Mouse (Mus musculus) heart, embryonic 14.5 days (tissue): ENCODE data around the gene Tspan12. TPM values are rescaled to one million over a fixed set of nuclear protein-coding genes. Genes with fewer than 3 reads are reported as not detected.

Experiments
- ATAC-seq: fragments of 200-750 bp; cut with Nextera tagmentation; 2 replicates; pipeline ENCODE4 v1.8.0; 2017; ENCODE audit warnings: low read depth, moderate TSS enrichment; ENCODE audit not compliant: insufficient number of reproducible peaks, insufficient read depth, low FRiP score
- H3K27ac ChIP-seq, 2 experiments: fragments of 200-500 bp in 1 of 2; fragments of 300-500 bp in 1 of 2; sonication (generic) in 1 of 2; replicated peaks in 1 of 2; 2 replicates each; pipeline ENCODE4 v1.5.1; 2012 to 2014; ENCODE audit warnings: low read depth in 2 of 2, low read length in 2 of 2, control low read depth in 1 of 2, mild to moderate bottlenecking in 1 of 2, mixed read lengths in 1 of 2; ENCODE audit not compliant: control insufficient read depth in 1 of 2, insufficient read depth in 1 of 2
- H3K27me3 ChIP-seq: fragments of 300-500 bp; sonication (generic); 2 replicates; pipeline ENCODE4 v1.6.1; 2014; ENCODE audit warnings: mild to moderate bottlenecking, low read length, control low read depth; ENCODE audit not compliant: control insufficient read depth, insufficient read depth
- H3K36me3 ChIP-seq: fragments of 300-500 bp; sonication (generic); 2 replicates; pipeline ENCODE4 v1.6.1; 2014; ENCODE audit warnings: mild to moderate bottlenecking, control low read depth, low read length, mixed read lengths; ENCODE audit not compliant: control insufficient read depth, insufficient read depth
- H3K4me1 ChIP-seq, 2 experiments: fragments of 200-500 bp in 1 of 2; fragments of 300-500 bp in 1 of 2; sonication (generic) in 1 of 2; 2 replicates each; pipeline ENCODE4 v1.6.1; 2012 to 2014; ENCODE audit warnings: low read length in 2 of 2, control low read depth in 1 of 2, mixed read lengths in 1 of 2; ENCODE audit not compliant: control insufficient read depth in 2 of 2, insufficient read depth in 2 of 2
- H3K4me2 ChIP-seq: fragments of 300-500 bp; sonication (generic); 2 replicates; pipeline ENCODE4 v1.6.1; 2014; ENCODE audit warnings: mild to moderate bottlenecking, low read length
- H3K4me3 ChIP-seq, 2 experiments: fragments of 200-500 bp in 1 of 2; fragments of 300-500 bp in 1 of 2; sonication (generic) in 1 of 2; 2 replicates each; pipeline ENCODE4 v1.5.1; 2012 to 2014; ENCODE audit warnings: low read length in 2 of 2, mild to moderate bottlenecking in 2 of 2, control low read depth in 1 of 2, low read depth in 1 of 2, moderate library complexity in 1 of 2; ENCODE audit not compliant: control insufficient read depth in 1 of 2, insufficient read depth in 1 of 2
- H3K9ac ChIP-seq: fragments of 300-500 bp; sonication (generic); 2 replicates; pipeline ENCODE4 v1.6.1; 2014; ENCODE audit warnings: mild to moderate bottlenecking, low read length
- H3K9me3 ChIP-seq: fragments of 300-500 bp; sonication (generic); 2 replicates; pipeline ENCODE4 v1.6.1; 2016; ENCODE audit warnings: low read length, control low read depth; ENCODE audit not compliant: control insufficient read depth
- WGBS: fragments of 180-500 bp; shearing (Covaris S2); extraction: QIAGEN DNeasy Blood & Tissue Kit; methylation state at CpG from one replicate; pipeline ENCODE4 v1.1.7; 2014; 5-methylcytosine and 5-hydroxymethylcytosine counted together
- polyA plus RNA-seq: library from polyadenylated mRNA; unstranded; fragments of >200 nt; fragmentation: Nextera tagmentation; extraction: Ambion mirVana; gene quantifications from 2 replicates; pipeline ENCODE4 v1.2.1, GENCODE M21; 2014

Tspan12 gene
- polyA plus RNA-seq, 1 experiment from 2014 or later: 84.0 TPM

DNA sequence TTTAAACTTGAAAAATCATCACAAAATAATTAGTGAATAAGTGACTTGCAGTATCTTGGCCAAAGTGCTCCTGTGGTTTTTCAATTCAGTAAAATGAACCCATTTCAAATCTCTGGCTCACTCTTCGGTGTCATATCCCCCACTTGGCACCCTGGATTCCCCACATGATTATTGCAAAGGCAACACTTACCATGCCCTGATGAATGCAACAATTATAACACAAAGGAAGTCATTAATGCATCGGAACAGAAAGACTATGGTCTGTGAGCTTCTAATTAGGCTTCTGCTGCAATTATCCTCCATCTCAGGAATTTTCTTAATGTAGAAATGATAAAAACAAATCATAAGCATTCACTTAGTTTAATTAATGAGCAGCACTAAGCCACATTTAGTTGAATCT, 9.0 kb upstream of the Tspan12 start:
- Histone ChIP-seq H3K27me3 (no peaks in the 10 kb centered on the region), H3K36me3 (no peaks in the 10 kb centered on the region), H3K27ac (no peak overlapping the region), H3K4me3 (no peak overlapping the region), H3K4me1 (no peaks in the 10 kb centered on the region; a peak in 1 of 4 replicates), H3K9me3 (no peaks in the 10 kb centered on the region), H3K4me2 (no peak overlapping the region), H3K9ac (no peak overlapping the region)
- ATAC-seq: no peak
- 80% methylated on average over 2 of the region's 2 CpGs for WGBS

DNA sequence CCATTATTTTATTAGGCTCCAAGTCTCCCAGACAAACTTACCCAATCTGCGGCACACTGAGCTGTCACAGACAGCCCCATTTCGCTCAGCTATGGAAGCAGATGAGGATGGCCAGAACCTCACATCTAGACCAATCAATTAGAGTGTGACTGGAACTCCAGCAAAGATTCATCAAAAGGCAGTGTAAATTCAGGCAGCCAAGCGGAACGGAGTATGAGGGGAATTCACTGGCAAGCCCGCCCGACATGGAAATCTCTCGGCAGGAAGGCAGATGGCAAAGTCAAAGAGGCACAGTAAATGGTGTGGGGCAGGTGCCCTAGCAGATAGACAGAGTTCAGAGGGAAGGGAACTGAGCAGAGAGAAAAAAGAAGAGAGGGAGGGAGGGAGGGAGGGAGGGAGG, 5.5 kb upstream of the Tspan12 start:
- Histone ChIP-seq H3K27ac (no peak overlapping the region), H3K4me1 (peaks cover 5 to 6% of the 10 kb centered on the region in 2 experiments; a peak in 3 of 4 replicates), H3K9ac (no peak overlapping the region), H3K4me3 (no peak overlapping the region), H3K9me3 (no peaks in the 10 kb centered on the region), H3K27me3 (no peaks in the 10 kb centered on the region), H3K36me3 (no peaks in the 10 kb centered on the region), H3K4me2 (no peak overlapping the region)
- ATAC-seq: no peak
- 49% methylated on average over 7 of the region's 7 CpGs for WGBS

DNA sequence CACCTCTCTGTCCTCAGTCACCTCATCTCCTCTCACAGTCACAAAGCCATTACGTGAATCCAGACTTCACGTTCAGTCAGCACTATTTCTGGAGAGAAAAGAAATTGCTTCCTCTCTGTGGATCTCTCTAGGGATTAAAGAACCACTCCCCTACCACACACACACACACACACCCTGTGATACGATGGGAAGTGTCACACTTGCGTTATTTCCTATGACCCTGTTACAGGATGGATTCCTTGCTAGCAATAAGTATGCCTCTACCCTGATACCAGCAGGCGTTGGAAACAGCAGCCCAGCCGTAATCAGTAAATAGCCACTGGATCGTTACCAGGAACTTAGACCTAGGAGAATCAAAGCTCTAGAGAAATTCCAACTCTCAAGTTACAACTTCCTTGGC, 3.6 kb upstream of the Tspan12 start:
- H3K27ac ChIP-seq: no peak overlapping the region
- no peak overlapping the region for H3K9ac ChIP-seq
- no peak for ATAC-seq
- no peaks in the 10 kb centered on the region for H3K36me3 ChIP-seq
- H3K4me2 ChIP-seq: peak overlapping the region; percentile 18; the same call in 1 of the 2 replicates
- H3K9me3 ChIP-seq: no peaks in the 10 kb centered on the region
- WGBS: 16% methylated on average over 7 of the region's 7 CpGs
- H3K27me3 ChIP-seq: no peaks in the 10 kb centered on the region
- H3K4me1 ChIP-seq: peaks cover 5 to 6% of the 10 kb centered on the region in 2 experiments; a peak in 3 of 4 replicates
- no peak overlapping the region for H3K4me3 ChIP-seq

DNA sequence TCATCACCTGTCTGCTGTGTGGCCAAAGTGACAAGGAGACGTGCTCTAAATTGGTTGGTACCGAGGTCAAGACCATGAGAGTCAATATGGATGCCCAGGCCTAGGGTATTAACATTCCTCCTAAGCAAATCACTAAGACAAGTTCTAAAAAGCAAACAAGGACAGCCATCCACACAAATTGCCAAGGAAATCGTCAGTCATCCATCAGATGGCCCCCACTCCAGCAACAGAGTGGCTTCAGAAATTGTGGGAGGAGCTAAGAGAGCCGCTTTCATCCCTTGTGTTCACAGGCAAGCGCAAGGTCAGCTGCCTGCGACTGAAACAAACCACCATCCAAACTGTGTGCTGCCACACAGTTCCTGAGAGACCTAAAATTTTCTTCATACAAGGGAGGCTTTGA, 1.0 kb upstream of the Tspan12 start:
- H3K36me3 ChIP-seq: peaks cover 9% of the 10 kb centered on the region
- peaks cover 8% of the 10 kb centered on the region in 2 experiments; a peak in 3 of 4 replicates for H3K4me1 ChIP-seq
- no peaks in the 10 kb centered on the region for H3K9me3 ChIP-seq
- WGBS: 31% methylated on average over 6 of the region's 6 CpGs
- no peak overlapping the region for H3K4me3 ChIP-seq
- ATAC-seq: no peak
- H3K4me2 ChIP-seq: peak overlapping the region; percentile 84
- H3K27ac ChIP-seq: no peak overlapping the region
- no peaks in the 10 kb centered on the region for H3K27me3 ChIP-seq
- H3K9ac ChIP-seq: no peak overlapping the region

DNA sequence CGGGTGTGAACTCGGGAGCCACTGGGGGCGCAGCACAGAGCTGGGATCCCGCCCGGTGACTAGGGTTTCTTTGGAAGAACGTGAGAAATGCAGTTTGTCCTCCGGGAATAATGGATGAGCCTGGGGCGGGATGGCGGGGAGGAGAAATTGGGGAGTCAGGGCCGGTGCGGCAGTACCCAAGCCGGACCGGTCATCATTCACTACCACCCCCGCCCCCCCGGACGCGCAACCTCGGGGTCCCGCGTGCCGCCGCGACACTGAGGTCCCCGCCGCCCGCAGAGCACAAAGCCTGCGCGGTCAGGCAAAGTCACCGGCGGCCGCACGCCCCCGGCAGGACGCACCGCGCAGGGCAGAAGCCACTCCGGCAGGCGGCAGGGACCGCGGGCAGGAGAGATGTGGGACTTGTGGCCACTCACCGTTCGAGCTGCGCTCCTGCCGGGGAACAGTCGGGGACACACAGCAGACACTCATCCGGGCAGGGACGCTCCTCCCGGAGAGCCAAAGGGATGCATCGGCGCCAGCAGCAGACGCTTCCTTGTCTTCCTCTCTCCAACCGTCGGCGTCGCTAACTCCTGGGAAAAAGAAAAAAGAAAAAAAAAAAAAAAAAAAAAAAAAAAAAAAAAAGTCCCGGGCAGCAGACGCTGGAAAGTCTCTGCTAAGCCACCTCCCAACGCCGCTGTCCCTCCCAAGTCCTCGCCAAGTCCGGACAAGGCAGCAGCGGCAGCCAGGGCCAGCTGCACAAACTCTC, 545 bp downstream of the Tspan12 start:
- Histone ChIP-seq H3K9ac (peak overlapping the region; percentile 91), H3K4me3 (peak overlapping the region; percentile 69 to 83), H3K27ac (peak overlapping the region; percentile 91 to 99), H3K4me2 (peak overlapping the region; percentile 84), H3K27me3 (no peaks in the 10 kb centered on the region), H3K36me3 (peaks cover 22% of the 10 kb centered on the region), H3K4me1 (peaks cover 8% of the 10 kb centered on the region in 2 experiments; a peak in 3 of 4 replicates), H3K9me3 (no peaks in the 10 kb centered on the region)
- WGBS: under 1% methylated on average over 59 of the region's 62 CpGs
- ATAC-seq: peak; percentile 83

DNA sequence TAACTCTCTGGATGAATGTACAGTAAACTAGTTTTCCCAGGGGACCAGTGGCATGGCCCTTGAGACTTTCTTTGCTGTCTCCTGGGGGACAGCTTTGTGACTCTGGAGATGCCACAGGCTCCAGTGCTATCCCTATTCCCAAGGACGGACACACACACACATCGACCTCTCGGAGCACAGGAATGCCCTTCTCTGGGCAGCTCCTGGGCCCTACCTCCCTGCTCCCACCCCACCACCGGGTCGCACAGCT, 1.0 kb downstream of the Tspan12 start:
- 0% methylated on average over 5 of the region's 5 CpGs for WGBS

DNA sequence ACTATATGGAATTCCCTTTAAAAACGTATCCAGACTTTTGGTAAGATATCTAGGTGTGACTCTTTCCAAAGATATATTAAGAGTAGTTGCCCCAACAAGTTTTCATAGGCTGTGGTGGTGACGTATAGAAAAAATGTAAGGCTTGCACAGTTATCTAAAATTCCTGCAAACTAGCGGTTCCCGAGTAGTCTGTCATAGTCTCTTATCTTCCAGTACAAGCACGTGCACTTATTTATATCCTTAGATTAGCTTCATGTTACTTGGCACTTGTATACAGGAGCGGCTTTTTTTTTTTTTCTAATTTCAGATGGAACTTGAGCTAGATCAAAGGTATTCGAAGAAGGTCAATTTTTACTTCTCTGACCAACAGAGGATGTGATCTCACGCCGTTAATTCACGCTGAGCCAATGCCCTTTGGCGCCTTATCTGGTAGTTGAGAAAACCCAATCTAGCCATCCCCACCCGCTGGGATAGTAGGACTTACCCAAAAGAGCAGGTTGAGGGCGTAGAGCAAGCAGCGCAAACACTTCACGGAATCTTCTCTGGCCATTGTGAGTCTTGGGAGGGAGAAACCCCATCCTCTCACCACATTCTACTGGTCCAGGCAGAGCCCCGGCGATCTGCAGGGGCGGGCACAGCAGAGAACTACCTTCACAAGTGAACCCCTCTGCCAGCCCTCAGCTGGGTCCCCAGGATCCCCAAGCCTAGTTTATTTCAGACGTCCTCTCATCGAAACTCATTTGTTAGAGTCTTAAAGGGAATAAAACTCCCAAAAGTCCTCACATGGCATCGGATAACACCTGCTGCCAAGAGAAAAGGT, 1.6 kb downstream of the Tspan12 start:
- Histone ChIP-seq H3K36me3 (peaks cover 32% of the 10 kb centered on the region), H3K4me1 (peaks cover 4 to 7% of the 10 kb centered on the region in 2 experiments; a peak in 3 of 4 replicates), H3K27ac (peak overlapping the region; percentile 91 to 99), H3K9me3 (no peaks in the 10 kb centered on the region), H3K9ac (peak overlapping the region; percentile 91), H3K27me3 (no peaks in the 10 kb centered on the region), H3K4me2 (peak overlapping the region; percentile 84), H3K4me3 (peak overlapping the region; percentile 69 to 83)
- WGBS: 3% methylated on average over 21 of the region's 21 CpGs
- ATAC-seq: peak; percentile 57; the same call in 1 of the 2 replicates

More for the DNA sequence above, 1.0 kb downstream of the Tspan12 start:
- H3K9ac ChIP-seq: peak overlapping the region; percentile 91
- H3K27me3 ChIP-seq: no peaks in the 10 kb centered on the region
- peaks cover 8% of the 10 kb centered on the region in 2 experiments; a peak in 3 of 4 replicates for H3K4me1 ChIP-seq
- H3K4me3 ChIP-seq: peak overlapping the region; percentile 69 to 83
- no peaks in the 10 kb centered on the region for H3K9me3 ChIP-seq
- peaks cover 27% of the 10 kb centered on the region for H3K36me3 ChIP-seq
- H3K27ac ChIP-seq: peak overlapping the region; percentile 91 to 99
- peak overlapping the region; percentile 84 for H3K4me2 ChIP-seq
- ATAC-seq: peak; percentile 85; the same call in 1 of the 2 replicates
